Mouse (Mus musculus) liver, adult 2 months (tissue): ENCODE data around the gene Gnl3l.

Experiments used
- CTCF ChIP-seq: fragments of 200-500 bp; IDR thresholded peaks from 2 replicates; pipeline ENCODE4 v1.5.1; 2011; ENCODE audit warnings: low read depth, low read length, control low read depth
- POLR2A ChIP-seq: fragments of 200-500 bp; IDR thresholded peaks from 2 replicates; pipeline ENCODE4 v1.6.1; 2011; ENCODE audit warnings: low read length, control low read depth; ENCODE audit not compliant: insufficient read depth; ENCODE audit errors: extremely low read depth

DNA sequence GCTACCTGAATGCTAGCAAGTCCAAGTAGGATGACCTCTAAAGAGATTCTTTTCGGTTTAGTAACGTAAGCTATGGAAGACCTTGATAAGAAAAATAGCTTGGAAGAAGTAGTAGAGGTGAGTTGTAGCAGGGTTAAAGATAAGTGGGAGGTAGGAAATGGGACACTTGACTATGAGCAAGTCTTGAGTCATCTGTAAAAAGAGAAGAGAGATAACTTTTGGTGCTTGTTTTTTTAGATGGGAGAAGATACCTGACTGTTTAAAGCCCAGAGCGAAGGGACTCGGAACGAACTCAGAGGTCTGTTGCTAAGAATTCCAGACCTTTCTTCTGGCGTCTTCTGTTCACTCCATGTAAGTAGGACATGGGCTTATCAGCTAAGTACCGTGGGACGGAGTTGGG is 28.7 kb upstream of the Gnl3l start, which contains the start of gene Fgd1:
- TF ChIP-seq CTCF (no peak), POLR2A (no peak)
